Mouse (Mus musculus): ENCODE measurements at regions not wholly inside any gene's neighbourhood (a gene's known extent, or its start where the extent isn't known, plus 50 kb on each side); places are given as distances from the start of the nearest gene placed in this dataset.
"Not testable (repeated sequence)": the region's sequence is repeated elsewhere in the genome, so short reads cannot be mapped to it uniquely, and the experiment has no call there.

DNA sequence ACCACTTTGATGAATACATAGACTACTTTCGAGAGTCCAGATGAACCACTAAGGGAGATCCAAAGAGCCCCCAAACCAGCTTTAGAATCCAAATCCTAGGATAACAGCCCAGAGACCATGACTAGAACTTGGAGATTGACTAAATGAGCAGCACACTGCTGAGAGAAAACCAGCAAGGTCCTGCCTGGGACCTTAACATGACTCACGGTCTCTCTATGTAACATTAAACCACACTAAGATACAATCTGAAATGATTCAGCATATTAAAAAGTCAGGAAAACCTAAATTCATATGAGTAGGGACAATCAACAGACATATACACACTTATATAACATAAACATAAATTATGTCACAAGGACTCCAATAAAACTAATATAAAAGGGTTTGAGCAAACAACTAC, 131.7 kb upstream of the Nudt7 start:
- H3K4me3 ChIP-seq (ENCODE audit: low read depth, low read length), result no peak overlapping the region
- WGBS, result 80% methylated on average over 2 of the region's 2 CpGs
- no peaks in the 10 kb centered on the region for H3K4me1 ChIP-seq (replicated peaks; ENCODE audit: control insufficient read depth, insufficient read depth)
- H3K27me3 ChIP-seq (ENCODE audit: control insufficient read depth, insufficient read depth, low read length), result no peaks in the 10 kb centered on the region
- no peak for DNase-seq (ENCODE audit: low spot score)
- H3K9me3 ChIP-seq (ENCODE audit: control insufficient read depth, low read length), result no peaks in the 10 kb centered on the region
- no peaks in the 10 kb centered on the region for H3K36me3 ChIP-seq (ENCODE audit: control insufficient read depth, insufficient read depth, low read length)
- no peak for TF ChIP-seq EP300 (optimal IDR thresholded peaks at IDR 0.05)
- no peak for TF ChIP-seq CTCF (IDR thresholded peaks at IDR 0.05; ENCODE audit: low read depth)
- no peak overlapping the region for H3K9ac ChIP-seq (ENCODE audit: low read length)
- no peak overlapping the region for H3K27ac ChIP-seq (replicated peaks)
- H3K4me2 ChIP-seq (replicated peaks; ENCODE audit: low read depth), result no peak overlapping the region
- ATAC-seq (ENCODE audit: low FRiP score, low TSS enrichment), result no peak

DNA sequence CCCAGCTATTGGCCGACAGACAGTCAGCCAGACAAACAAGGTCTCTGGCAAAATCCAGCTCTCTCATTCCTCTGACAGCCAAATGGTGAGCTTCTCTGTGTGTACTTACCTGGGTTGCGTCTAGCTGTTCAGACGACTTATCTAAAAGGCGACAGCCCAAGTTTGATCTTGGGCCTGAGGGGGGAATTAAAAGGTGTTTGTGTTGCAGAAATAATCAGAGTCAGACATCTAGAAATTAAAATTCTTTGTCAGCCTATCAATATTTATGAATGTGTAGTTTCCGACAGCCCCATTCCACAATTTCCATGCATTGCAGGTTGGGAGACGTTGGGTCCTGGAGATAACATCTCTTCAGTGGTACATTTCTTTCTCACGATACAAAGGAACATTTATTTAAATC, 128.9 kb upstream of the Nudt7 start:
- Histone ChIP-seq H3K9ac (ENCODE audit: low read length) (no peak overlapping the region), H3K9me3 (ENCODE audit: control insufficient read depth, low read length) (no peaks in the 10 kb centered on the region), H3K27me3 (ENCODE audit: control insufficient read depth, insufficient read depth, low read length) (no peaks in the 10 kb centered on the region), H3K27ac (replicated peaks) (no peak overlapping the region), H3K4me3 (ENCODE audit: low read depth, low read length) (no peak overlapping the region), H3K4me1 (replicated peaks; ENCODE audit: control insufficient read depth, insufficient read depth) (no peaks in the 10 kb centered on the region), H3K36me3 (ENCODE audit: control insufficient read depth, insufficient read depth, low read length) (no peaks in the 10 kb centered on the region), H3K4me2 (replicated peaks; ENCODE audit: low read depth) (no peak overlapping the region)
- DNase-seq (ENCODE audit: low spot score) (no peak), ATAC-seq (ENCODE audit: low FRiP score, low TSS enrichment) (no peak)
- 48% methylated on average over 7 of the region's 7 CpGs for WGBS
- TF ChIP-seq CTCF (IDR thresholded peaks at IDR 0.05; ENCODE audit: low read depth), result no peak
- TF ChIP-seq EP300 (optimal IDR thresholded peaks at IDR 0.05), result no peak

DNA sequence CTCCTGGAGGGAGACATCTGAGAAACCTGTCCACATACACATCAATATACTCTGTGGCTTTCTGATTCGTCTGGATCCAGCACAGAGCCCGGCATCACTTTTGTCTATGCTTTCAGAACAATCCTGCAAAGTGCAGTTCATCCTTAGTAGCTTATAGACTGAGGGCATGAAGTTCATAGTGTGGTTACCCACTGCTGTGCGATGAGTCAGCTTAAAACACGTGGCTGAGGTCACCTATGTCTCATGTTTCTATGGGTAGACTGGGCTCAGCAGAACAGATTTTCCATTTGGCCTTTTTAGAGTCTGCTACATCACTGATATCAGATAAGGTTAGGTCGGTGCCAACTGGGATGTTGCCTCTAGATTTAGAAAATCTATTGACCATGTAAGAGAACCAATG, 126.8 kb upstream of the Nudt7 start:
- 84% methylated on average over 5 of the region's 5 CpGs for WGBS
- H3K9me3 ChIP-seq (ENCODE audit: control insufficient read depth, low read length), result no peaks in the 10 kb centered on the region
- H3K36me3 ChIP-seq (ENCODE audit: control insufficient read depth, insufficient read depth, low read length), result no peaks in the 10 kb centered on the region
- no peak overlapping the region for H3K27ac ChIP-seq (replicated peaks)
- no peak overlapping the region for H3K4me3 ChIP-seq (ENCODE audit: low read depth, low read length)
- TF ChIP-seq CTCF (IDR thresholded peaks at IDR 0.05; ENCODE audit: low read depth), result no peak
- no peak for TF ChIP-seq EP300 (optimal IDR thresholded peaks at IDR 0.05)
- DNase-seq (ENCODE audit: low spot score) (no peak), ATAC-seq (ENCODE audit: low FRiP score, low TSS enrichment) (no peak)
- H3K9ac ChIP-seq (ENCODE audit: low read length), result no peak overlapping the region
- H3K4me2 ChIP-seq (replicated peaks; ENCODE audit: low read depth), result no peak overlapping the region
- no peaks in the 10 kb centered on the region for H3K4me1 ChIP-seq (replicated peaks; ENCODE audit: control insufficient read depth, insufficient read depth)
- H3K27me3 ChIP-seq (ENCODE audit: control insufficient read depth, insufficient read depth, low read length), result no peaks in the 10 kb centered on the region

DNA sequence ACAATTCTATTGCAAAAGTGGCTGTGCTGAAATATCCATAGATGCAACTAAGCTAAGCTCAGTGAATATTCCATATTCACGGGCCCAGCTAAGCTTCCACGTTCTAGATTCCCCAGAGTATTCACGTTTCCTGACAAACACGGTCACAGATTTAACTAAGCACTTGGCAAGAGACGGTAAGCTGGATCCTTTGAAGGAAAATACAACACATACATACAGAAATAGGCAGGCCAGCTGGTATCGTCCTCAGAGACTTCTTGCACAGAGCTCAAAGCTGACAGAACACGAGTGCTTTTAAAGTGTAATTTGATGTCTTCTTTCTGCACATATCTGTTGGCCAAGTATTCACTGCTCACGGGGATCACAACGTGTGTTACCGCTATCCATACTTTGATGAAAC, 126.3 kb upstream of the Nudt7 start:
- Histone ChIP-seq H3K27me3 (ENCODE audit: control insufficient read depth, insufficient read depth, low read length) (no peaks in the 10 kb centered on the region), H3K9ac (ENCODE audit: low read length) (no peak overlapping the region), H3K4me2 (replicated peaks; ENCODE audit: low read depth) (no peak overlapping the region), H3K4me1 (replicated peaks; ENCODE audit: control insufficient read depth, insufficient read depth) (no peaks in the 10 kb centered on the region), H3K4me3 (ENCODE audit: low read depth, low read length) (no peak overlapping the region), H3K9me3 (ENCODE audit: control insufficient read depth, low read length) (no peaks in the 10 kb centered on the region), H3K36me3 (ENCODE audit: control insufficient read depth, insufficient read depth, low read length) (no peaks in the 10 kb centered on the region), H3K27ac (replicated peaks) (no peak overlapping the region)
- ATAC-seq (ENCODE audit: low FRiP score, low TSS enrichment), result no peak
- DNase-seq (ENCODE audit: low spot score), result no peak
- TF ChIP-seq EP300 (optimal IDR thresholded peaks at IDR 0.05), result no peak
- no peak for TF ChIP-seq CTCF (IDR thresholded peaks at IDR 0.05; ENCODE audit: low read depth)
- WGBS, result 70% methylated on average over 10 of the region's 10 CpGs

DNA sequence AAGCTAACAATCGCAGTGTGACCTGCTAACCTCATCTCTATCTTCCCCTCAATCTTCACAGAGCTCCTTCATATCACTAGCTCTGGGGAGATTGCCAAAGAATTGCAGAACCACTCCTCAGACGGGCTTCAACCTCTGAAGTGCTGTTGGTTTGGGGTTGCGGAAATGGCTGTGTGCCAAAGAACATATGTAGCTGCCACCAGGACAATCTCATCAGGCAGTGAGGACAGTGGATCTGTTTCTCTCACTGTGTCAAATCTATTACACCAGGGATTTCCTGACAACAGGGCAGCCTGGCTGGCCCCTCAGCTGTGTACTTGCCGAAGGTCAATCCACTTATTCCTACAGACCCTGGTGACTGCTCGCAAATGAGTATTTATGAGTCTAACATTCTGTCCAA, 115.0 kb upstream of the Nudt7 start:
- ATAC-seq (ENCODE audit: low FRiP score, low TSS enrichment) (no peak), DNase-seq (ENCODE audit: low spot score) (no peak)
- no peaks in the 10 kb centered on the region for H3K36me3 ChIP-seq (ENCODE audit: control insufficient read depth, insufficient read depth, low read length)
- H3K27me3 ChIP-seq (ENCODE audit: control insufficient read depth, insufficient read depth, low read length), result no peaks in the 10 kb centered on the region
- no peak overlapping the region for H3K4me2 ChIP-seq (replicated peaks; ENCODE audit: low read depth)
- TF ChIP-seq CTCF (IDR thresholded peaks at IDR 0.05; ENCODE audit: low read depth), result no peak
- TF ChIP-seq EP300 (optimal IDR thresholded peaks at IDR 0.05), result no peak
- WGBS, result 26% methylated on average over 5 of the region's 5 CpGs
- H3K9me3 ChIP-seq (ENCODE audit: control insufficient read depth, low read length), result no peaks in the 10 kb centered on the region
- H3K9ac ChIP-seq (ENCODE audit: low read length), result no peak overlapping the region
- no peak overlapping the region for H3K27ac ChIP-seq (replicated peaks)
- H3K4me3 ChIP-seq (ENCODE audit: low read depth, low read length), result no peak overlapping the region
- no peaks in the 10 kb centered on the region for H3K4me1 ChIP-seq (replicated peaks; ENCODE audit: control insufficient read depth, insufficient read depth)

DNA sequence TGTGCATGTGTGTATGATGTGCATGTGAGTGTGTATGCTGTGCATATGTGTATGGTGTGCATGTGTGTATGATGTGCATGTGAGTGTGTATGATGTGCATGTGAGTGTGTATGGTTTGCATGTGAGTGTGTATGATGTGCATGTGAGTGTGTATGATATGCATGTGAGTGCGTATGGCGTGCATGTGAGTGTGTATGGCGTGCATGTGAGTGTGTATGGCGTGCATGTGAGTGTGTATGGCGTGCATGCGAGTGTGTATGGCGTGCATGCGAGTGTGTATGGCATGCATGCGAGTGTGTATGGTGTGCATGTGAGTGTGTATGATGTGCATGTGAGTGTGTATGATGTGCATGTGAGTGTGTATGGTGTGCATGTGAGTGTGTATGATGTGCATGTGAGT, 103.2 kb upstream of the Nudt7 start:
- H3K27me3 ChIP-seq (ENCODE audit: control insufficient read depth, insufficient read depth, low read length); ATAC-seq (ENCODE audit: low FRiP score, low TSS enrichment); H3K4me1 ChIP-seq (replicated peaks; ENCODE audit: control insufficient read depth, insufficient read depth); H3K9ac ChIP-seq (ENCODE audit: low read length); H3K27ac ChIP-seq (replicated peaks); H3K4me2 ChIP-seq (replicated peaks; ENCODE audit: low read depth); H3K36me3 ChIP-seq (ENCODE audit: control insufficient read depth, insufficient read depth, low read length); DNase-seq (ENCODE audit: low spot score); H3K9me3 ChIP-seq (ENCODE audit: control insufficient read depth, low read length); H3K4me3 ChIP-seq (ENCODE audit: low read depth, low read length): not testable (repeated sequence)
- 95% methylated on average over 9 of the region's 9 CpGs for WGBS

All from stomach, postnatal 0 days (tissue).